Mouse (Mus musculus) bone marrow macrophage, adult 2 months (primary cell): ENCODE data around the gene Unc93b1.

Source experiments
- CTCF ChIP-seq: IDR thresholded peaks from 2 replicates; pipeline ENCODE4 v1.5.1; 2012; ENCODE audit warnings: low read depth, mild to moderate bottlenecking, low read length, moderate library complexity
- POLR2A ChIP-seq: IDR thresholded peaks from 2 replicates; pipeline ENCODE4 v1.6.1; 2012; ENCODE audit warnings: mild to moderate bottlenecking, low read depth, low read length, borderline replicate concordance

GRCm38 (mm10) chr19:3897557-3897956 is 37.4 kb upstream of the Unc93b1 start:
- no peak for TF ChIP-seq CTCF
- TF ChIP-seq POLR2A, result no peak
